Mouse (Mus musculus): Measurements from ENCODE around the gene Cd300ld. TPM values are rescaled to one million over a fixed set of nuclear protein-coding genes. Genes with fewer than 3 reads are reported as not detected.

Cd300ld gene
- polyA plus RNA-seq, 1 experiment from 2014 or later: 0.19 TPM

Other genes starting within 250 kb of the Cd300ld start
- gene Kif19a, start 224.5 kb downstream of the Cd300ld start, polyA plus RNA-seq (2015; fragmentation: Nextera tagmentation; extraction: Ambion mirVana): 0.33 and 0.45 TPM in 2 replicates
- gene Btbd17, start 194.0 kb downstream of the Cd300ld start, polyA plus RNA-seq (2015; fragmentation: Nextera tagmentation; extraction: Ambion mirVana): 1.4 and 1.5 TPM in 2 replicates
- 0.21 and 0.51 TPM in 2 replicates for gene Gpr142, start 191.0 kb downstream of the Cd300ld start, polyA plus RNA-seq (2015; fragmentation: Nextera tagmentation; extraction: Ambion mirVana)
- gene Gprc5c, start 138.8 kb downstream of the Cd300ld start, polyA plus RNA-seq (2015; fragmentation: Nextera tagmentation; extraction: Ambion mirVana): 15.5 and 16.0 TPM in 2 replicates
- gene Cd300a, start 99.9 kb downstream of the Cd300ld start, polyA plus RNA-seq (2015; fragmentation: Nextera tagmentation; extraction: Ambion mirVana): 1.2 and 2.2 TPM in 2 replicates
- 0.27 and 0.43 TPM in 2 replicates for gene Cd300lb, start 55.5 kb downstream of the Cd300ld start, polyA plus RNA-seq (2015; fragmentation: Nextera tagmentation; extraction: Ambion mirVana)
- gene Cd300c, start 20.8 kb downstream of the Cd300ld start, polyA plus RNA-seq (2015; fragmentation: Nextera tagmentation; extraction: Ambion mirVana): not detected in 2 replicates
- 1.9 and 2.8 TPM in 2 replicates for gene Cd300c2, start 12.0 kb upstream of the Cd300ld start, polyA plus RNA-seq (2015; fragmentation: Nextera tagmentation; extraction: Ambion mirVana)
- not detected in 2 replicates for gene Cd300ld2, start 26.3 kb upstream of the Cd300ld start, polyA plus RNA-seq (2015; fragmentation: Nextera tagmentation; extraction: Ambion mirVana)
- gene Cd300ld4, start 37.1 kb upstream of the Cd300ld start, polyA plus RNA-seq (2015; fragmentation: Nextera tagmentation; extraction: Ambion mirVana): not detected in 2 replicates
- gene Cd300ld5, start 47.8 kb upstream of the Cd300ld start, polyA plus RNA-seq (2015; fragmentation: Nextera tagmentation; extraction: Ambion mirVana): not detected in 2 replicates
- not detected in 2 replicates for gene Cd300ld3, start 58.5 kb upstream of the Cd300ld start, polyA plus RNA-seq (2015; fragmentation: Nextera tagmentation; extraction: Ambion mirVana)
- gene Cd300e, start 72.3 kb upstream of the Cd300ld start, polyA plus RNA-seq (2015; fragmentation: Nextera tagmentation; extraction: Ambion mirVana): 0.06 and 0.28 TPM in 2 replicates
- 3.6 and 3.7 TPM in 2 replicates for gene Rab37, start 101.5 kb upstream of the Cd300ld start, polyA plus RNA-seq (2015; fragmentation: Nextera tagmentation; extraction: Ambion mirVana)
- gene Cd300lf, start 144.1 kb upstream of the Cd300ld start, polyA plus RNA-seq (2015; fragmentation: Nextera tagmentation; extraction: Ambion mirVana): 0.85 and 1.2 TPM in 2 replicates
- 252 and 270 TPM in 2 replicates for gene Slc9a3r1, start 173.4 kb upstream of the Cd300ld start, polyA plus RNA-seq (2015; fragmentation: Nextera tagmentation; extraction: Ambion mirVana)
- 9.3 and 12.2 TPM in 2 replicates for gene Tmem104, start 197.6 kb upstream of the Cd300ld start, polyA plus RNA-seq (2015; fragmentation: Nextera tagmentation; extraction: Ambion mirVana)
- 20.5 and 20.6 TPM in 2 replicates for gene Nat9, start 197.9 kb upstream of the Cd300ld start, polyA plus RNA-seq (2015; fragmentation: Nextera tagmentation; extraction: Ambion mirVana)

All from intestine, embryonic 15.5 days (tissue).